Mouse (Mus musculus): Measurements from ENCODE around the gene Nub1.

DNA sequence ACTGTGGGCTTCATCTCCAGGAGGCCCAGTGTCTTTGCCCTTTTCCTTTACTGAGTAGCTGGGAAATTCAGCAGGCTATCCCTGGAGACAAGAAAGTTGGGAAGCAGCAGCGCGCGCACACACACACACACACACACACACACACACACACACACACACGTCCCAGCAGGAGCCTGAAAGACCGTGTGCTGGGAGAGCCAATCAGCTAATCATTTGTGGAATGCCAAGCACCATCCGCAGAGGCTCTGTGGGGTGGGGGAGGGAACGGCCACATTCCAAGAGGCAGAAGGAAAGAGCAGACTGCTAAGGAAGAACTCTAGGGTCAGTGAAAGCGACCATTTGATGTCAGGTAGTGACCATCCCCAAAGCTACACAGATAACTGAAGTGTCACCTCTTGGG lies 47.8 kb downstream of the Nub1 start:
- TF ChIP-seq CTCF (IDR thresholded peaks at IDR 0.05; ENCODE audit: low read depth, low read length), result no peak
- TF ChIP-seq POLR2A (IDR thresholded peaks at IDR 0.05; ENCODE audit: borderline replicate concordance, low read depth, low read length), result no peak
